Mouse (Mus musculus) lung, adult 2 months (tissue): Measurements from ENCODE around the gene Rhot1. TPM values are rescaled to one million over a fixed set of nuclear protein-coding genes. Genes with fewer than 3 reads are reported as not detected.

Experiments
- DNase-seq: peaks from one replicate; pipeline ENCODE4 v3.0.0; 2022
- H3K4me1 ChIP-seq: fragments of 200-500 bp; 2 replicates; pipeline ENCODE4 v1.6.1; 2011; ENCODE audit warnings: low read length; ENCODE audit not compliant: control insufficient read depth, insufficient read depth
- H3K4me3 ChIP-seq: fragments of 200-500 bp; replicated peaks from 2 replicates; pipeline ENCODE3; 2011; ENCODE audit warnings: low read depth, mild to moderate bottlenecking, control low read depth, low read length; ENCODE audit errors: extremely low read depth
- CTCF ChIP-seq: fragments of 200-500 bp; IDR thresholded peaks from 2 replicates; pipeline ENCODE4 v1.5.1; 2011; ENCODE audit warnings: mild to moderate bottlenecking, low read length, control low read depth; ENCODE audit not compliant: insufficient read depth
- POLR2A ChIP-seq: fragments of 200-500 bp; IDR thresholded peaks from 2 replicates; pipeline ENCODE4 v1.6.1; 2011; ENCODE audit warnings: low read depth, mild to moderate bottlenecking, control low read depth, low read length, borderline replicate concordance; ENCODE audit errors: extremely low read depth
- WGBS: fragments of 180-500 bp; shearing (Covaris S2); methylation state at CpG from one replicate; pipeline ENCODE4 v1.1.7; 2018; 5-methylcytosine and 5-hydroxymethylcytosine counted together
- polyA plus RNA-seq: library from polyadenylated mRNA; depleted of rRNA; stranded (reverse); fragments of >200 nt; gene quantifications from 2 replicates; pipeline ENCODE4 v1.2.3, GENCODE M21; 2012

Gene Rhot1
- polyA plus RNA-seq, 1 experiment = 14.9 TPM

- no peak for DNase-seq
- H3K4me1 ChIP-seq = no peaks in the 10 kb centered on the region
- H3K4me3 ChIP-seq = no peak overlapping the region
- no peak for TF ChIP-seq POLR2A
- TF ChIP-seq CTCF = no peak
- 58% methylated on average over 2 of the region's 2 CpGs for WGBS
These were observed 69.2 kb downstream of the Rhot1 start for GRCm38 (mm10) chr11:80278054-80278453.

- WGBS = 67% methylated on average over 3 of the region's 3 CpGs
- DNase-seq = no peak
These were observed 75.0 kb downstream of the Rhot1 start for GRCm38 (mm10) chr11:80283786-80284185.

GRCm38 (mm10) chr11:80284641-80285040 lies 75.8 kb downstream of the Rhot1 start:
- TF ChIP-seq POLR2A = no peak
- no peak for DNase-seq
- Histone ChIP-seq H3K4me1 (peaks cover 1% of the 10 kb centered on the region; the same call in 1 of the 2 replicates), H3K4me3 (no peak overlapping the region)
- 34% methylated on average over 6 of the region's 6 CpGs for WGBS

More at GRCm38 (mm10) chr11:80283786-80284185, 75.0 kb downstream of the Rhot1 start:
- Histone ChIP-seq H3K4me3 (no peak overlapping the region), H3K4me1 (no peaks in the 10 kb centered on the region)
- TF ChIP-seq POLR2A = no peak
- no peak for TF ChIP-seq CTCF

GRCm38 (mm10) chr11:80287150-80287549 lies 78.3 kb downstream of the Rhot1 start:
- Histone ChIP-seq H3K4me1 (peaks cover 3% of the 10 kb centered on the region; the same call in 1 of the 2 replicates), H3K4me3 (no peak overlapping the region)
- peak; percentile 66 for DNase-seq
- no peak for TF ChIP-seq POLR2A
- TF ChIP-seq CTCF = peak; percentile 93
- WGBS = 9% methylated on average over 5 of the region's 5 CpGs

- 2% methylated on average over 23 of the region's 23 CpGs for WGBS
- peak; percentile 17 for DNase-seq
- Histone ChIP-seq H3K4me1 (peaks cover 3% of the 10 kb centered on the region; the same call in 1 of the 2 replicates), H3K4me3 (no peak overlapping the region)
- TF ChIP-seq POLR2A = no peak
- TF ChIP-seq CTCF = no peak
These were observed 81.1 kb downstream of the Rhot1 start for GRCm38 (mm10) chr11:80289701-80290445.

GRCm38 (mm10) chr11:80291004-80291403 lies 82.2 kb downstream of the Rhot1 start:
- no peak for TF ChIP-seq POLR2A
- TF ChIP-seq CTCF = no peak
- DNase-seq = no peak
- peaks cover 3% of the 10 kb centered on the region; the same call in 1 of the 2 replicates for H3K4me1 ChIP-seq
- H3K4me3 ChIP-seq = no peak overlapping the region
- WGBS = 79% methylated on average over 2 of the region's 2 CpGs

- H3K4me3 ChIP-seq = no peak overlapping the region
- 69% methylated on average over 7 of the region's 7 CpGs for WGBS
- DNase-seq = no peak
- peaks cover 3% of the 10 kb centered on the region; the same call in 1 of the 2 replicates for H3K4me1 ChIP-seq
- TF ChIP-seq CTCF (no peak), POLR2A (no peak)
These were observed 83.6 kb downstream of the Rhot1 start for GRCm38 (mm10) chr11:80292463-80292862.

GRCm38 (mm10) chr11:80295066-80295465 lies 86.2 kb downstream of the Rhot1 start:
- TF ChIP-seq CTCF (no peak), POLR2A (no peak)
- no peak overlapping the region for H3K4me3 ChIP-seq
- 28% methylated on average over 9 of the region's 9 CpGs for WGBS

GRCm38 (mm10) chr11:80295785-80296184 lies 87.0 kb downstream of the Rhot1 start:
- no peak overlapping the region for H3K4me3 ChIP-seq
- no peak for TF ChIP-seq CTCF
- no peak for TF ChIP-seq POLR2A
- peaks cover 3% of the 10 kb centered on the region; the same call in 1 of the 2 replicates for H3K4me1 ChIP-seq
- no peak for DNase-seq
- WGBS = 32% methylated on average over 14 of the region's 14 CpGs

More at GRCm38 (mm10) chr11:80295066-80295465, 86.2 kb downstream of the Rhot1 start:
- no peaks in the 10 kb centered on the region for H3K4me1 ChIP-seq
- DNase-seq = no peak

- peaks cover 5% of the 10 kb centered on the region; the same call in 1 of the 2 replicates for H3K4me1 ChIP-seq
- H3K4me3 ChIP-seq = no peak overlapping the region
- TF ChIP-seq POLR2A = no peak
- no peak for DNase-seq
- WGBS = 10% methylated on average over 12 of the region's 12 CpGs
These were observed 90.9 kb downstream of the Rhot1 start for GRCm38 (mm10) chr11:80299513-80300235.
